Mouse (Mus musculus) hindbrain, embryonic 12.5 days (tissue): ENCODE results near the gene Plch2. TPM values are rescaled to one million over a fixed set of nuclear protein-coding genes. Genes with fewer than 3 reads are reported as not detected.

Experiments
- ATAC-seq: fragments of 200-750 bp; cut with Nextera tagmentation; 2 replicates; pipeline ENCODE4 v1.8.0; 2017; ENCODE audit warnings: moderate TSS enrichment; ENCODE audit not compliant: low FRiP score
- H3K27ac ChIP-seq: fragments of 300-500 bp; sonication (generic); 2 replicates; pipeline ENCODE4 v1.5.1; 2016; ENCODE audit warnings: mild to moderate bottlenecking
- H3K27me3 ChIP-seq: fragments of 300-500 bp; sonication (generic); 2 replicates; pipeline ENCODE4 v1.6.1; 2016; ENCODE audit warnings: mild to moderate bottlenecking
- H3K36me3 ChIP-seq: fragments of 300-500 bp; sonication (generic); 2 replicates; pipeline ENCODE4 v1.6.1; 2016; ENCODE audit warnings: mild to moderate bottlenecking
- H3K4me1 ChIP-seq: fragments of 300-500 bp; sonication (generic); 2 replicates; pipeline ENCODE4 v1.6.1; 2016
- H3K4me2 ChIP-seq: fragments of 300-500 bp; sonication (generic); replicated peaks from 2 replicates; pipeline ENCODE4 v1.6.1; 2016; ENCODE audit warnings: mild to moderate bottlenecking
- H3K4me3 ChIP-seq: fragments of 300-500 bp; sonication (generic); 2 replicates; pipeline ENCODE4 v1.5.1; 2016; ENCODE audit warnings: mild to moderate bottlenecking
- H3K9ac ChIP-seq: fragments of 300-500 bp; sonication (generic); 2 replicates; pipeline ENCODE4 v1.6.1; 2016; ENCODE audit warnings: mild to moderate bottlenecking, moderate library complexity
- H3K9me3 ChIP-seq: fragments of 300-500 bp; sonication (generic); replicated peaks from 2 replicates; pipeline ENCODE4 v1.6.1; 2016; ENCODE audit warnings: mild to moderate bottlenecking
- WGBS: fragments of 180-500 bp; shearing (Covaris S2); methylation state at CpG from one replicate; pipeline ENCODE4 v1.1.7; 2016; 5-methylcytosine and 5-hydroxymethylcytosine counted together
- polyA plus RNA-seq: library from polyadenylated mRNA; unstranded; fragments of >200 nt; fragmentation: Nextera tagmentation; extraction: Ambion mirVana; gene quantifications from 2 replicates; pipeline ENCODE4 v1.2.1, GENCODE M21; 2016

Gene Plch2
- polyA plus RNA-seq, 1 experiment from 2014 or later: 5.5 TPM

- Histone ChIP-seq H3K9me3 (no peaks in the 10 kb centered on the region), H3K36me3 (no peaks in the 10 kb centered on the region), H3K27ac (no peak overlapping the region), H3K9ac (no peak overlapping the region), H3K4me2 (no peak overlapping the region), H3K4me1 (peaks cover 74% of the 10 kb centered on the region), H3K4me3 (no peak overlapping the region), H3K27me3 (peaks cover 15% of the 10 kb centered on the region)
- 80% methylated on average over 8 of the region's 8 CpGs for WGBS
- ATAC-seq: no peak
These were observed 38.5 kb downstream of the Plch2 start for GRCm38 (mm10) chr4:155018066-155018465.

GRCm38 (mm10) chr4:155017253-155017878 is 39.2 kb downstream of the Plch2 start:
- Histone ChIP-seq H3K9me3 (no peaks in the 10 kb centered on the region), H3K4me2 (no peak overlapping the region), H3K36me3 (no peaks in the 10 kb centered on the region), H3K4me1 (peaks cover 80% of the 10 kb centered on the region), H3K4me3 (no peak overlapping the region), H3K27ac (no peak overlapping the region), H3K27me3 (peaks cover 15% of the 10 kb centered on the region), H3K9ac (no peak overlapping the region)
- WGBS: 60% methylated on average over 11 of the region's 11 CpGs
- no peak for ATAC-seq

GRCm38 (mm10) chr4:155016807-155017206 is 39.8 kb downstream of the Plch2 start:
- H3K27ac ChIP-seq: no peak overlapping the region
- ATAC-seq: no peak
- no peak overlapping the region for H3K4me2 ChIP-seq
- peaks cover 15% of the 10 kb centered on the region for H3K27me3 ChIP-seq
- H3K9me3 ChIP-seq: no peaks in the 10 kb centered on the region
- H3K4me3 ChIP-seq: no peak overlapping the region
- no peaks in the 10 kb centered on the region for H3K36me3 ChIP-seq
- H3K4me1 ChIP-seq: peaks cover 80% of the 10 kb centered on the region
- no peak overlapping the region for H3K9ac ChIP-seq
- WGBS: 64% methylated on average over 11 of the region's 11 CpGs

- no peak for ATAC-seq
- Histone ChIP-seq H3K27me3 (peaks cover 15% of the 10 kb centered on the region), H3K4me1 (peaks cover 68% of the 10 kb centered on the region), H3K27ac (no peak overlapping the region), H3K4me3 (no peak overlapping the region), H3K36me3 (no peaks in the 10 kb centered on the region), H3K4me2 (no peak overlapping the region), H3K9me3 (no peaks in the 10 kb centered on the region), H3K9ac (no peak overlapping the region)
- 68% methylated on average over 4 of the region's 4 CpGs for WGBS
These were observed 41.0 kb downstream of the Plch2 start for GRCm38 (mm10) chr4:155015550-155015949.

- no peak overlapping the region for H3K27ac ChIP-seq
- no peak overlapping the region for H3K4me3 ChIP-seq
- ATAC-seq: no peak
- 74% methylated on average over 12 of the region's 12 CpGs for WGBS
- H3K27me3 ChIP-seq: peaks cover 15% of the 10 kb centered on the region
- H3K9ac ChIP-seq: 0 out of 2 replicates have a peak overlapping the region, but pooled peaks have one; percentile 8
- no peak overlapping the region for H3K4me2 ChIP-seq
- H3K4me1 ChIP-seq: peaks cover 60% of the 10 kb centered on the region
- no peaks in the 10 kb centered on the region for H3K9me3 ChIP-seq
- no peaks in the 10 kb centered on the region for H3K36me3 ChIP-seq
These were observed 41.8 kb downstream of the Plch2 start for GRCm38 (mm10) chr4:155014791-155015190.

- H3K27me3 ChIP-seq: peaks cover 15% of the 10 kb centered on the region; the same call in 1 of the 2 replicates
- no peak overlapping the region for H3K4me2 ChIP-seq
- H3K27ac ChIP-seq: no peak overlapping the region
- no peaks in the 10 kb centered on the region for H3K36me3 ChIP-seq
- H3K4me3 ChIP-seq: no peak overlapping the region
- 0 out of 2 replicates have a peak overlapping the region, but pooled peaks have one; percentile 8 for H3K9ac ChIP-seq
- no peak for ATAC-seq
- no peaks in the 10 kb centered on the region for H3K9me3 ChIP-seq
- peaks cover 55% of the 10 kb centered on the region for H3K4me1 ChIP-seq
- WGBS: 56% methylated on average over 14 of the region's 14 CpGs
These were observed 42.3 kb downstream of the Plch2 start for GRCm38 (mm10) chr4:155014244-155014643.

- 3% methylated on average over 4 of the region's 4 CpGs for WGBS
These were observed 43.8 kb downstream of the Plch2 start for GRCm38 (mm10) chr4:155012788-155013187.

GRCm38 (mm10) chr4:155012115-155012514 is 44.5 kb downstream of the Plch2 start:
- Histone ChIP-seq H3K27me3 (peaks cover 3% of the 10 kb centered on the region; the same call in 1 of the 2 replicates), H3K4me3 (no peak overlapping the region), H3K36me3 (no peaks in the 10 kb centered on the region), H3K4me1 (peaks cover 34% of the 10 kb centered on the region), H3K4me2 (no peak overlapping the region), H3K9ac (no peak overlapping the region), H3K9me3 (no peaks in the 10 kb centered on the region), H3K27ac (no peak overlapping the region)
- 65% methylated on average over 2 of the region's 2 CpGs for WGBS
- ATAC-seq: no peak

More at GRCm38 (mm10) chr4:155012788-155013187, 43.8 kb downstream of the Plch2 start:
- Histone ChIP-seq H3K9ac (no peak overlapping the region), H3K4me1 (peaks cover 41% of the 10 kb centered on the region), H3K27ac (no peak overlapping the region), H3K36me3 (no peaks in the 10 kb centered on the region), H3K4me3 (no peak overlapping the region), H3K27me3 (peaks cover 4% of the 10 kb centered on the region; the same call in 1 of the 2 replicates), H3K4me2 (no peak overlapping the region), H3K9me3 (no peaks in the 10 kb centered on the region)
- ATAC-seq: peak; percentile 54

GRCm38 (mm10) chr4:155011312-155012025 is 45.1 kb downstream of the Plch2 start:
- Histone ChIP-seq H3K27ac (no peak overlapping the region), H3K9me3 (no peaks in the 10 kb centered on the region), H3K4me3 (no peak overlapping the region), H3K36me3 (no peaks in the 10 kb centered on the region), H3K9ac (no peak overlapping the region), H3K4me1 (peaks cover 32% of the 10 kb centered on the region), H3K4me2 (no peak overlapping the region), H3K27me3 (peaks cover 3% of the 10 kb centered on the region; the same call in 1 of the 2 replicates)
- ATAC-seq: no peak
- whole genome bisulfite sequencing: 82% methylated on average over 8 of the region's 8 CpGs

GRCm38 (mm10) chr4:155010870-155011269 is 45.7 kb downstream of the Plch2 start:
- no peak for ATAC-seq
- H3K4me1 ChIP-seq: peaks cover 28% of the 10 kb centered on the region
- no peak overlapping the region for H3K27ac ChIP-seq
- no peak overlapping the region for H3K9ac ChIP-seq
- H3K4me3 ChIP-seq: no peak overlapping the region
- H3K4me2 ChIP-seq: no peak overlapping the region
- 79% methylated on average over 5 of the region's 5 CpGs for WGBS
- peaks cover 3% of the 10 kb centered on the region; the same call in 1 of the 2 replicates for H3K27me3 ChIP-seq
- no peaks in the 10 kb centered on the region for H3K9me3 ChIP-seq
- no peaks in the 10 kb centered on the region for H3K36me3 ChIP-seq

GRCm38 (mm10) chr4:155009216-155009615 is 47.4 kb downstream of the Plch2 start:
- Histone ChIP-seq H3K36me3 (no peaks in the 10 kb centered on the region), H3K9ac (no peak overlapping the region), H3K4me2 (no peak overlapping the region), H3K9me3 (no peaks in the 10 kb centered on the region), H3K4me1 (peaks cover 16% of the 10 kb centered on the region), H3K27ac (no peak overlapping the region), H3K27me3 (peaks cover 3% of the 10 kb centered on the region; the same call in 1 of the 2 replicates), H3K4me3 (no peak overlapping the region)
- ATAC-seq: no peak
- WGBS: 78% methylated on average over 3 of the region's 3 CpGs

GRCm38 (mm10) chr4:155008075-155008474 is 48.5 kb downstream of the Plch2 start:
- Histone ChIP-seq H3K4me3 (no peak overlapping the region), H3K4me1 (peaks cover 11% of the 10 kb centered on the region), H3K9ac (no peak overlapping the region), H3K36me3 (no peaks in the 10 kb centered on the region), H3K27me3 (peaks cover 3% of the 10 kb centered on the region; the same call in 1 of the 2 replicates), H3K9me3 (no peaks in the 10 kb centered on the region), H3K27ac (no peak overlapping the region), H3K4me2 (no peak overlapping the region)
- ATAC-seq: no peak
